Mouse (Mus musculus) liver, adult 2 months (tissue): ENCODE results near the gene Tex14. TPM values are rescaled to one million over a fixed set of nuclear protein-coding genes. Genes with fewer than 3 reads are reported as not detected.
"Not testable (repeated sequence)": the region's sequence is repeated elsewhere in the genome, so short reads cannot be mapped to it uniquely, and the experiment has no call there.

Experiments used
- DNase-seq: peaks from one replicate; pipeline ENCODE4 v3.0.0-alpha.2; 2011; ENCODE audit warnings: low read depth, low spot score; ENCODE audit errors: extremely low read depth
- H3K27ac ChIP-seq: fragments of 200-500 bp; replicated peaks from 2 replicates; pipeline ENCODE4 v1.5.1; 2012; ENCODE audit warnings: low read depth, mild to moderate bottlenecking, control low read depth, inconsistent platforms, low read length; ENCODE audit not compliant: insufficient read depth
- H3K27me3 ChIP-seq: fragments of 200-500 bp; 2 replicates; pipeline ENCODE4 v1.6.1; 2012; ENCODE audit warnings: mild to moderate bottlenecking, moderate library complexity, low read length, inconsistent platforms; ENCODE audit not compliant: control insufficient read depth, insufficient read depth
- H3K36me3 ChIP-seq: fragments of 200-500 bp; 2 replicates; pipeline ENCODE4 v1.6.1; 2012; ENCODE audit warnings: low read length, inconsistent platforms; ENCODE audit not compliant: control insufficient read depth, insufficient read depth
- H3K4me1 ChIP-seq: fragments of 200-500 bp; 2 replicates; pipeline ENCODE4 v1.6.1; 2011; ENCODE audit warnings: low read length; ENCODE audit not compliant: control insufficient read depth, insufficient read depth
- H3K4me3 ChIP-seq: fragments of 200-500 bp; 2 replicates; pipeline ENCODE4 v1.5.1; 2011; ENCODE audit warnings: low read depth, mild to moderate bottlenecking, control low read depth, low read length, moderate library complexity; ENCODE audit not compliant: insufficient read depth
- H3K79me2 ChIP-seq: fragments of 200-500 bp; 2 replicates; pipeline ENCODE4 v1.6.1; 2012; ENCODE audit warnings: inconsistent platforms, mild to moderate bottlenecking, low read length, moderate library complexity; ENCODE audit not compliant: control insufficient read depth, insufficient read depth
- H3K9ac ChIP-seq: fragments of 200-500 bp; 2 replicates; pipeline ENCODE4 v1.6.1; 2012; ENCODE audit warnings: low read depth, mild to moderate bottlenecking, control low read depth, inconsistent platforms, low read length
- CTCF ChIP-seq: fragments of 200-500 bp; IDR thresholded peaks from 2 replicates; pipeline ENCODE4 v1.5.1; 2011; ENCODE audit warnings: low read depth, low read length, control low read depth
- POLR2A ChIP-seq: fragments of 200-500 bp; IDR thresholded peaks from 2 replicates; pipeline ENCODE4 v1.6.1; 2011; ENCODE audit warnings: low read length, control low read depth; ENCODE audit not compliant: insufficient read depth; ENCODE audit errors: extremely low read depth
- WGBS: fragments of 180-500 bp; shearing (Covaris S2); methylation state at CpG from one replicate; pipeline ENCODE4 v1.1.7; 2018; 5-methylcytosine and 5-hydroxymethylcytosine counted together
- polyA plus RNA-seq: library from polyadenylated mRNA; depleted of rRNA; stranded (reverse); fragments of >200 nt; gene quantifications from 2 replicates; pipeline ENCODE4 v1.2.3, GENCODE M21; 2012
- total RNA-seq: library from RNA; depleted of rRNA; stranded (reverse); fragments of >200 nt; gene quantifications from 2 replicates; pipeline ENCODE4 v1.2.3, GENCODE M21; 2014

Gene Tex14
- total and polyA plus RNA-seq, 2 experiments, result 0.02 to 0.28 TPM

- no peak for DNase-seq
- Histone ChIP-seq H3K27ac (no peak overlapping the region), H3K27me3 (no peaks in the 10 kb centered on the region), H3K4me1 (peaks cover 1% of the 10 kb centered on the region; the same call in 1 of the 2 replicates), H3K9ac (no peak overlapping the region), H3K36me3 (no peaks in the 10 kb centered on the region), H3K79me2 (no peaks in the 10 kb centered on the region), H3K4me3 (no peak overlapping the region)
- TF ChIP-seq CTCF, result no peak
- TF ChIP-seq POLR2A, result no peak
- WGBS, result 84% methylated on average over 4 of the region's 4 CpGs
These were observed 24.5 kb downstream of the Tex14 start for GRCm38 (mm10) chr11:87429363-87429762.

- Histone ChIP-seq H3K27ac (no peak overlapping the region), H3K36me3 (no peaks in the 10 kb centered on the region), H3K79me2 (no peaks in the 10 kb centered on the region), H3K27me3 (no peaks in the 10 kb centered on the region), H3K4me1 (no peaks in the 10 kb centered on the region), H3K9ac (no peak overlapping the region), H3K4me3 (no peak overlapping the region)
- no peak for TF ChIP-seq CTCF
- DNase-seq, result no peak
- WGBS, result 76% methylated on average over 2 of the region's 2 CpGs
These were observed 25.5 kb downstream of the Tex14 start for GRCm38 (mm10) chr11:87430374-87430773.

GRCm38 (mm10) chr11:87431813-87432212 is 26.9 kb downstream of the Tex14 start:
- H3K4me1 ChIP-seq, H3K27me3 ChIP-seq: not testable (repeated sequence)

DNA sequence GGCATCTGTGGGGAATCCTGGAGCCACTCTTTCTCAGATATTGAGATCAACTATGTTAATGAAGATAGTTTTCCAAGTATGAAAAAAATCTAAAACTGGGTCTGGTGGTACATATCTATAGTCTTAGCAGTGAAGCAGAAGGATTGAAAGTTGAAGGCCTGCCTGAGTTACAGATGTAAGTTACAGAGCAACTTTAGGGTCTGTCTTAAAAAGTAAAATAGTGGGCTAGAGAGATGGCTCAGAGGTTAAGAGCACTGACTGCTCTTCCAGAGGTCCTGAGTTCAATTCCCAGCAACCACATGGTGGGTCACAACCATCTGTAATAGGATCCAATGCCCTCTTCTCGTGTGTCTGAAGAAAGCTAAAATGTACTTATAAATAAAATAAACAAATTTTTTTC is 27.6 kb downstream of the Tex14 start:
- Histone ChIP-seq H3K79me2 (no peaks in the 10 kb centered on the region), H3K27me3 (no peaks in the 10 kb centered on the region), H3K36me3 (no peaks in the 10 kb centered on the region), H3K4me1 (no peaks in the 10 kb centered on the region), H3K27ac (no peak overlapping the region), H3K9ac (no peak overlapping the region), H3K4me3 (no peak overlapping the region)
- DNase-seq, result no peak
- 85% methylated on average over 1 of the region's 1 CpGs for WGBS
- no peak for TF ChIP-seq POLR2A
- no peak for TF ChIP-seq CTCF

More at GRCm38 (mm10) chr11:87431813-87432212, 26.9 kb downstream of the Tex14 start:
- not testable (repeated sequence) for H3K36me3 ChIP-seq, H3K9ac ChIP-seq, H3K4me3 ChIP-seq, H3K79me2 ChIP-seq, DNase-seq, H3K27ac ChIP-seq
- WGBS, result 93% methylated on average over 8 of the region's 8 CpGs

DNA sequence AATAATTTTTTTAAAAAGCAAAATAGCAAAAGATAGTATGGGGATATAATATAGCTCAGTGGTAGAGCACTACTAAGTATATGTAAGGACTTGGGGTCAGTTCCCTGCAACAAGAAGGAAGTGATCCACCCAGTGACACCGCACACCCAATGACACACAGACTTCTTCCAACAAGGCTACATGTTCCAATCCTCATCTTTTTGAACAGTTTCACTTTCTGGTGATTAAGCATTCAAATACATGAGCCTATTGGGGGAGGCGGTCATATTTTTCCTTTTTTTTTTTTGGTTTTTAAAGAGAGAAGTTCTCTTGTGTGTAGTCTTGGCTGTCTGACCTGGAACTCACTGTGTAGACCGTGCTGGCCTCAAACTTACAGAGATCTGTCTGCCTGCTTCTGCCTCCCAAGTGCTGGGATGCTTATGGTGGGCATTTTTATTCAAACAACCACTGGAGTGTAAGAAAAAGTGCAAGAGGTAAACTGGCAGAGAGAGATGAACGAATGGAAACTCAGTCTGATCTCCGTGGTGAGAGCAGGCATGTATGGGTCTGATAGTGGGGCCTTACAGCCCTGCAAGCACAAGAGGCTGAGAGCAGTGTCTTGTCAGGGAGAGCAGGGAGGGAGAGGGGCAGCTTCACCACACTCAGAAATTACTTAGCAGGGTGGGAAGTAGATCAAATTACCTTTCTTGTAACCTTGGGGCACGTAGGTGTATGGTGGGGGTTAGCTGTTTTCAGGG is 28.2 kb downstream of the Tex14 start:
- Histone ChIP-seq H3K36me3 (no peaks in the 10 kb centered on the region), H3K4me3 (no peak overlapping the region), H3K27ac (no peak overlapping the region), H3K4me1 (no peaks in the 10 kb centered on the region), H3K9ac (no peak overlapping the region), H3K79me2 (no peaks in the 10 kb centered on the region), H3K27me3 (no peaks in the 10 kb centered on the region)
- no peak for TF ChIP-seq CTCF
- no peak for TF ChIP-seq POLR2A
- 69% methylated on average over 6 of the region's 6 CpGs for WGBS
- DNase-seq, result peak; percentile 47

- H3K27ac ChIP-seq, H3K4me1 ChIP-seq, H3K36me3 ChIP-seq, H3K27me3 ChIP-seq, DNase-seq, H3K79me2 ChIP-seq, H3K4me3 ChIP-seq, H3K9ac ChIP-seq: not testable (repeated sequence)
- WGBS, result 91% methylated on average over 2 of the region's 2 CpGs
These were observed 30.2 kb downstream of the Tex14 start for GRCm38 (mm10) chr11:87435107-87435506.
